Mouse (Mus musculus) bone marrow macrophage, adult 2 months (primary cell): ENCODE measurements around the gene Hbp1. TPM values are rescaled to one million over a fixed set of nuclear protein-coding genes. Genes with fewer than 3 reads are reported as not detected.

Experiments used
- H3K27ac ChIP-seq: 2 replicates; pipeline ENCODE4 v1.5.1; 2012; ENCODE audit warnings: low read depth, low read length; ENCODE audit not compliant: insufficient read depth
- H3K4me1 ChIP-seq: 2 replicates; pipeline ENCODE4 v1.6.1; 2012; ENCODE audit warnings: low read length; ENCODE audit not compliant: control insufficient read depth, insufficient read depth
- H3K4me3 ChIP-seq: 2 replicates; pipeline ENCODE4 v1.5.1; 2012; ENCODE audit warnings: mild to moderate bottlenecking, low read length, moderate library complexity; ENCODE audit not compliant: insufficient read depth
- CTCF ChIP-seq: IDR thresholded peaks from 2 replicates; pipeline ENCODE4 v1.5.1; 2012; ENCODE audit warnings: low read depth, mild to moderate bottlenecking, low read length, moderate library complexity
- POLR2A ChIP-seq: IDR thresholded peaks from 2 replicates; pipeline ENCODE4 v1.6.1; 2012; ENCODE audit warnings: mild to moderate bottlenecking, low read depth, low read length, borderline replicate concordance
- polyA plus RNA-seq: library from polyadenylated mRNA; stranded (reverse); fragments of >200 nt; gene quantifications from 2 replicates; pipeline ENCODE4 v1.2.4, GENCODE M21; 2012; ENCODE audit not compliant: missing spikeins, insufficient read depth, insufficient read length

The Hbp1 gene
- polyA plus RNA-seq, 1 experiment: 112 TPM

DNA sequence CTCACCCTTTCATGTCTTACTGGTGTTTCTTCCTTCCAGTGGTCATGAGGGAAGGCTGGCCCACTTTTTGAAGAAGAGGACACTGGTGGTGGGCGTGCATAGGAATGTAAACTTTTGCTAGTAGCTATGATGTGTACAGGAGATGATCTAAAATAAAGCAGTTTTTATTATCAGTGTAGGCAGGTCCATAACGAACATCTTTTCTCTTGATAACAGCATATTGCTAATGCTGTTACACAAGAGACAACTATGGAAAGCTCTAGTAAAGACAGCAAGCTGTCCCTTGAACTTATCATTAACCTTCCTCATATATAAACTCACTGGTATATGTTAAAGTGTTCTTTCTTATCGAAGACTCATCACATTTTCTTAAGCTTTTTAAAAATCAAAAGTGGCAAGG, 12.7 kb downstream of the Hbp1 start:
- TF ChIP-seq CTCF (no peak), POLR2A (no peak)
- Histone ChIP-seq H3K4me1 (peaks cover 25% of the 10 kb centered on the region), H3K4me3 (no peak overlapping the region), H3K27ac (peak overlapping the region; percentile 57)

- H3K27ac ChIP-seq: peak overlapping the region; percentile 66
- H3K4me3 ChIP-seq: no peak overlapping the region
- peaks cover 25% of the 10 kb centered on the region for H3K4me1 ChIP-seq
- TF ChIP-seq POLR2A (no peak), CTCF (no peak)
These were observed 13.6 kb downstream of the Hbp1 start for GRCm38 (mm10) chr12:31936657-31937300.

- TF ChIP-seq POLR2A (no peak), CTCF (no peak)
- H3K27ac ChIP-seq: no peak overlapping the region
- H3K4me3 ChIP-seq: no peak overlapping the region
- H3K4me1 ChIP-seq: peaks cover 4% of the 10 kb centered on the region
These were observed 18.5 kb downstream of the Hbp1 start for GRCm38 (mm10) chr12:31931818-31932217.

DNA sequence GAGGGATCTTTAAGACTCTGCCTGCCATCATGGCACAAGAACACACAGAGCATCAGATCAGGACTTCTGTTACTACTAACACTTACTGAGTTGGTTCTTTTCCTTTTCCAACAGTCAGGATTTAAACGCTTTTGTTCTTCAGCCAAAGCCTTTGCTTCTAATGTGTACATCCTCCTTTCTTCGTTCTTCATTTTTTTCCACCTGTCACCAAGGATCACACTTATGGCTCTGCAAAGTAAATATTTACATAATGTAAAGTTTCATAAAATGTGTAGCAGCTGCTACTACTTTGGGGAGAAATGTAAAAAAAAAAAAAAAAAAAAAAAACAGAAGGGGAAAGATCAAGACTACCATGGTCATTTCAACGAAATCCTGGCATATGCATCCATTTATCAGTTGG, 21.8 kb downstream of the Hbp1 start:
- TF ChIP-seq CTCF (no peak), POLR2A (no peak)
- H3K27ac ChIP-seq: no peak overlapping the region
- H3K4me1 ChIP-seq: no peaks in the 10 kb centered on the region
- no peak overlapping the region for H3K4me3 ChIP-seq

GRCm38 (mm10) chr12:31926661-31927061, 23.7 kb downstream of the Hbp1 start:
- peak; percentile 43; the same call in 1 of the 2 replicates for TF ChIP-seq CTCF
- TF ChIP-seq POLR2A: no peak
- Histone ChIP-seq H3K4me3 (no peak overlapping the region), H3K27ac (no peak overlapping the region), H3K4me1 (no peaks in the 10 kb centered on the region)

GRCm38 (mm10) chr12:31925343-31925742, 25.0 kb downstream of the Hbp1 start:
- Histone ChIP-seq H3K4me1 (peaks cover 7% of the 10 kb centered on the region), H3K4me3 (no peak overlapping the region), H3K27ac (no peak overlapping the region)
- TF ChIP-seq CTCF (no peak), POLR2A (no peak)

DNA sequence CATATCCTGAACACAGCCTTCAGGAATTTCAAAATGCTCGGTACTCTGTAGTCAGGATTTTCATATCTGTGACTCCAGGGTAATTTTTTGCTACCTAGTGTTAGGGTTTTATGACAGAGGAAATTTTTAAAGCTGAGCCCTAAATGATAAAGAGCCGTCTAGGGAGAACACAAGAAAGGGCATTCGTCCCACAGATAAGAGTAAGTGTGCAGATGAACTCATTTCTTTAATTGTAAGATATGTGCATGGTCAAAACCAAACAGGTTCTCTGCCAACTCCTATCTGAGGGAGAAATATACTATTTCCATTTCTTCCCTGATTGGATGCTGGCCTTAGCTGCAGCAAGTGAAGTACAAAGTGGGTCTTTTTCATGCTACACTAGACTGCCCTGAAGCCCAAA, 26.2 kb downstream of the Hbp1 start:
- peaks cover 7% of the 10 kb centered on the region for H3K4me1 ChIP-seq
- H3K27ac ChIP-seq: no peak overlapping the region
- TF ChIP-seq POLR2A (no peak), CTCF (no peak)
- no peak overlapping the region for H3K4me3 ChIP-seq

DNA sequence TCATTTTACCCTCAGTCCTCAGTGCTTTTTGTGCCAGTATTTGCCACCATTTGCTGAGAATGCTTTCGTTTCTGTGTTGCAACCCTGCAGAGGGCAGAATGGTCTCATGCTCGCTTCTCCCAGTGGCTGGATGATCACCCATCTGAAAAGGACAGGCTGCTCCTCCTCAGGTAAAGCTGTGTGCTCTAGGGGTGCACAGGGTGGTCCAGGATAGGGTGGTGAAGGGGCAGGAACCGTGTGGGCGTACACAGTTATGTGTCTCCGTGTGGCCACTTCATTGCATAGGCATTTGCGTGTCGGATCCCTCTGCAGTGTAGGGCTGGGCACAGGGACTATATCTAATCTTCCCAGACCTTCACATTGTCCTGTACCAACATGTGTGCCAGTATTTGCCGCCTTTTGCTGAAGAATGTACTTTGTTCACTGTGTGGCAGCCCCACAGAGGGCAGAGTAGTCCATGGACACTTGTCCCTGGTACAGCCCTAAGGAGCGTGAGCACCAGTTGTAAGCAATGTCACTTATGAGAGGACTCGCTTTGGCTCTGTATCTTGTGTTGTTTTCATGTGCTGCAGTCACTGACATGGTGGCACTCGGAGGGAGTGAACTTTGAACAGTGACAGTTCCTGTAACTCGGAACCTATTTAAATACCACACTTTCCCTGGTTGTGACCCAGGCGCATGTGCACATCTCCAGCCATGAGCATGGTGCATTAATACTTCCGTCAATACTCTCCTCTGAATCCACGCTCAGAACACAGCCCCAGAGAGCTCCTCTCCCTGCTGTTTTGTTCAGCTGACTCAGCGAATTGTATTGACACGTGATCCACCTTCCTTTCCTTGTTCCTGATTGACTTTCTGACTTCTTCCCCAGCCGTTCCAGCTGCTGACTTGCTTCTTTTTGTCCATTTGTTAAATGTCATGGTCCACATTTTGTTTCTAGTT, 29.6 kb downstream of the Hbp1 start:
- H3K4me1 ChIP-seq: peaks cover 11% of the 10 kb centered on the region
- H3K27ac ChIP-seq: no peak overlapping the region
- no peak for TF ChIP-seq CTCF
- TF ChIP-seq POLR2A: no peak
- no peak overlapping the region for H3K4me3 ChIP-seq

DNA sequence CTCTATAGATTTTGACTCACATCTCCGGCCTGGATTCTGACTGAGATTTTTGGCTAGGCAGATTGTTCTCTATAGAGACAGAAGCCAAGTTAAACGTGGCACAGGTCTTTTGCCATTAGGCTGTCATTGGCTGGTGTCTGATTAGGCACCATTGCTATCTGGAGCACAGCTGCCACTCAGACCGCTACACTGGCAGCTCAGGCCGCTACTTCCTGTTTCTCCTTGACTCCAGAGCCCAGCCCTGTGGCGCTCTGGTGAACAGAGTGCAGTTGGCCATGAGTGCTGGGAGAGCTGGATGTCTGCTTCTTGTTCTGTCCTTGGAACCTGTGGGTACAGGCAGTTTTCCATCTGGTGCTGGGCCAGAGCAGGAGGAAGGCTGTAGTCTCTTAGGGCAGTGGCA, 33.1 kb downstream of the Hbp1 start:
- no peak overlapping the region for H3K27ac ChIP-seq
- H3K4me3 ChIP-seq: no peak overlapping the region
- TF ChIP-seq POLR2A (no peak), CTCF (no peak)
- peaks cover 20% of the 10 kb centered on the region for H3K4me1 ChIP-seq

- Histone ChIP-seq H3K4me3 (no peak overlapping the region), H3K4me1 (peaks cover 20% of the 10 kb centered on the region), H3K27ac (no peak overlapping the region)
- TF ChIP-seq CTCF: no peak
- no peak for TF ChIP-seq POLR2A
These were observed 33.6 kb downstream of the Hbp1 start for GRCm38 (mm10) chr12:31916691-31917090.
